Mouse (Mus musculus) layer of hippocampus, adult 2 months (tissue): ENCODE results near the gene Zfyve19. TPM values are rescaled to one million over a fixed set of nuclear protein-coding genes. Genes with fewer than 3 reads are reported as not detected.

Experiments
- DNase-seq, 2 experiments: peaks; one replicate each; pipeline ENCODE4 v3.0.0; 2022; ENCODE audit warnings: low spot score in 2 of 2
- H3K27ac ChIP-seq: fragments of 200-600 bp; 2 replicates; pipeline ENCODE4 v1.8.1; 2022
- H3K4me3 ChIP-seq: fragments of 200-600 bp; 2 replicates; pipeline ENCODE4 v1.8.1; 2022; ENCODE audit warnings: mild to moderate bottlenecking
- CTCF ChIP-seq: fragments of 200-600 bp; conservative IDR thresholded peaks from 2 replicates; pipeline ENCODE4 v1.8.1; 2022; ENCODE audit warnings: antibody characterized with exemption, mild to moderate bottlenecking, moderate library complexity
- long read RNA-seq, 2 experiments: library from polyadenylated mRNA; stranded (forward); transcript quantifications; one replicate each; pipeline ENCODE4 v2.0.0; 2021; ENCODE audit warnings: borderline mapping rate in 2 of 2
- total RNA-seq, 2 experiments: library from RNA; stranded (reverse); gene quantifications; 2 replicates each; pipeline ENCODE4 v1.2.3; 2021

The Zfyve19 gene
- 10 to 100 TPM; 34.1 to 36.2 TPM for total RNA-seq
- long read RNA-seq, experiment 1, transcript Zfyve19-201 (11 exons, 2,008 nt) = major isoform, 9 of 19 reads
- long read RNA-seq, experiment 1, partial matches to known transcripts = 1 of 19 reads
- long read RNA-seq, experiment 1, other reads (novel, unspliced or antisense) = 9 of 19 reads
- long read RNA-seq, experiment 2, transcript Zfyve19-201 (11 exons, 2,008 nt) = major isoform, 16 of 28 reads
- long read RNA-seq, experiment 2, partial matches to known transcripts = 3 of 28 reads
- long read RNA-seq, experiment 2, other reads (novel, unspliced or antisense) = 9 of 28 reads

DNA sequence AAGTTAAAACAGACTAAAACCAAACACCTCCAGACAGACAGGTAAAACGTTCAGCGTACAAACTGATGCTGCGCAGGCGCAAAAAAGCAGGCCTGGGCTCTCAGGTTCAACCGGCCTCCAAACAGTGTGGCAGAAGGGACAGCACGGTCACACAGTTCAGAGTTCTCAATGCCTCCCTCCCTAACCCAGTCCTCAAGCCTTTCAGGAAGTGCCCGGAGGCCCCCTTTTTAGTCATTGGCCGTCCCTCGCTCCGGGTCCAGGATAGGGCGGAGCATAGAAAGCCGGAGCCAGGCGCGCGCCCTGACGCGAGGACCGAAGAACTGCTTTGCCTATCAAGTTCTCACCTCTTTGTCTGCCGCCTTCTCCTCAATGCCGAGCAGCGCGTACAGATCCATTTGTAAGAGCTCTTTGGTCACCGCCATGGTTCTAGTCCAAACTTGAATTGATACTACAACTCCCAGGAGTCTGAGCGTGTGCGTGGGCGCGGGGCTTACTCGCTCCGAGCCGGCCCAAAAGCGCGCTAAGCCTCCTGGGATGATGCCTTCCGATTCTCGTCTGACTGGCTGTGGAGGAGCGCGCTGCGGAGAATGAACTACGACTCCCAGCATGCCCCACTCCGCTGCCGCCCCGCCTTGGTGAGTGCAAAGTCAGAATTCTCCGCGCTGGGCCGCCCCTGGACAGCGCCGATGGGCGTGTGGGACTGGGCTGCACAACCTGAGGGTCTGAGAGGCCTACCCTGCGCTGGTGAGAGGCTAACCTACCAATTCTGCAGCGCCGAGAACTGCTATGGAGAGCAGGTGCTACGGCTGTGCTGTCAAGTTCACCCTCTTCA, at the start of gene Zfyve19, which contains the start of gene Dnajc17:
Gene Zfyve19, plus strand, starts transcription at position 274 of the 832 bp plus-strand sequence.
Gene Dnajc17, minus strand, starts transcription at position 452 of the 832 bp plus-strand sequence.
- Histone ChIP-seq H3K4me3 (peak within 1 kb of the TSS; percentile 79), H3K27ac (peak within 1 kb of the TSS; percentile 93)
- peak; percentile 96 to 97 for DNase-seq
- peak; percentile 10; the same call in 1 of the 2 replicates for TF ChIP-seq CTCF

DNA sequence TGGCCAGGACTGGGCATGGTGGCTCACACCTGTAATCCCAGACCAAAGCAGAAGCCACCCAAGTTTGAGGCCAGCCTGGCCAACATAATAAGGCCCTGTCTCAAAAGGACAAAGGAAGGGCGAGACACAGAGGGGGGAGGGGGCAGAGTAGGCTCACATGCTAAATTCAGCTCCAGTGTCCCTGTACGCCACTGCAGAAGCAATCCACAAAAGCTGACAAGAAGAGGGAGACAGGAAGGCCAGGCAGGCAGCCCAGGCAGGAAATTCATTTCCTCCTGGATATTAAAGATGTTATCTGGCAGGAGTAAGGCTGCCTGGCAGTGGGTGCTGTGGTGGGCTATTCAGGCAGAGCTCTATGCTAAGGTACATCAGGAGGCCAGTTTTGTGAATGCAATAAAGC, 47.2 kb upstream of the Zfyve19 start:
- H3K27ac ChIP-seq = no peak overlapping the region

DNA sequence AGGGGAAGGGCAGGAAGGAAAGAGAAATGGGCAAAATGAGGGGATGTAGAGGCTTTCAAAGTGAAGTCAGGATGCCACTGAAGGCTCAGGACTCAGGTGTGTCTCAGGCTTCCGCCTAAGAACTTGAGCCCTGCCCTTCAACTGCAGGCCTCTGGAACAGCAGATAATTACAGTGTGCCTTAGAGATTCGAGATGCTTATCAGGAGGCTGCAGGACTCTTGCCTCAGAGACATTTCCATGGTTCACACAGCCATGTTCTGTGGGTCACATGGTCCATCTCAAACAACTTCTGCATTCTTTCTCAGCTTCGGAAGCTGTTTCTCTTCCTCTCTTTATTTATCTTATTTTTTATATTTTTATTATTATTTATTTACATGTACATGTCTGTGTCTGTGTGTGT, 45.3 kb upstream of the Zfyve19 start:
- no peak for TF ChIP-seq CTCF
- no peak overlapping the region for H3K4me3 ChIP-seq
- no peak for DNase-seq
- no peak overlapping the region for H3K27ac ChIP-seq

More for the DNA sequence above, 47.2 kb upstream of the Zfyve19 start:
- no peak for DNase-seq
- no peak for TF ChIP-seq CTCF
- no peak overlapping the region for H3K4me3 ChIP-seq

DNA sequence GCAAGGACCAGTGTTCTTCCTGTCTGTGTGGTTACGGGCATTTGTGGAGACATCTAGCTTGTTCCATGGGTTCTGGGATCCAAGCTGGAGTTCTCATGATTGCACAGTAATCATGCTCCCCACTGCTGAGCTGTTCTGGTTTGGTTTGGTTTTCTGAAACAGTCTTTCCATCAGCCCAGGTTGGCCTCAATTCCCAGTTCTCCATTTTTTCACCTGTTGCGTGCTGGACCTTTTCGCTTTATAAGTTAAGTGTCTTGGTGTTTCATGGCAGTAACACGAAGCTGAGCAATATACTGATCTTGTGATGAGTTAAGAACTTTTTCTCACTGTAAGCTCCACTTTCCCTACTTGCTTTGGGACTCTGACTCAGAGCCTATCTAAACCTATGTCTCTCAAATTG, 44.4 kb upstream of the Zfyve19 start:
- no peak for TF ChIP-seq CTCF
- no peak for DNase-seq
- Histone ChIP-seq H3K27ac (no peak overlapping the region), H3K4me3 (no peak overlapping the region)

DNA sequence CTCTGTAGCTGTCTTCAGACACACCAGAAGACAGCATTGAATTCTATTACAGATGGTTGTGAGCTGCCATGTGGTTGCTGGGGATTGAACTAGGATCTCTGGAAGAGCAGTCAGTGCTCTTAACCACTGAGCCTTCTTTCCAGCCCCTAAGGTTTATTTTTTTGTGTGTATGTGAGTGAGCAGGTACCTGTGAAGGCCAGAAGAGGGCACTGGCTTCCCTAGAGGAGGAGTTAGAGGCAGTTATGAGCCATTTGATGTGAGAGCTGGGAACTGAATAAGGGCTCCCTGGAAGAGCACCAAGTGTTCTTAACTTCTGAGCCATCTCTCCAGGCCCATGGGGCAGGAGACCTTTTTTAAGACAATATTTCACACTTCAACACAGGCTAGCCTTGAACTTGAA, 43.0 kb upstream of the Zfyve19 start:
- no peak for DNase-seq
- no peak overlapping the region for H3K4me3 ChIP-seq
- peak; percentile 14; the same call in 1 of the 2 replicates for TF ChIP-seq CTCF
- H3K27ac ChIP-seq = no peak overlapping the region

DNA sequence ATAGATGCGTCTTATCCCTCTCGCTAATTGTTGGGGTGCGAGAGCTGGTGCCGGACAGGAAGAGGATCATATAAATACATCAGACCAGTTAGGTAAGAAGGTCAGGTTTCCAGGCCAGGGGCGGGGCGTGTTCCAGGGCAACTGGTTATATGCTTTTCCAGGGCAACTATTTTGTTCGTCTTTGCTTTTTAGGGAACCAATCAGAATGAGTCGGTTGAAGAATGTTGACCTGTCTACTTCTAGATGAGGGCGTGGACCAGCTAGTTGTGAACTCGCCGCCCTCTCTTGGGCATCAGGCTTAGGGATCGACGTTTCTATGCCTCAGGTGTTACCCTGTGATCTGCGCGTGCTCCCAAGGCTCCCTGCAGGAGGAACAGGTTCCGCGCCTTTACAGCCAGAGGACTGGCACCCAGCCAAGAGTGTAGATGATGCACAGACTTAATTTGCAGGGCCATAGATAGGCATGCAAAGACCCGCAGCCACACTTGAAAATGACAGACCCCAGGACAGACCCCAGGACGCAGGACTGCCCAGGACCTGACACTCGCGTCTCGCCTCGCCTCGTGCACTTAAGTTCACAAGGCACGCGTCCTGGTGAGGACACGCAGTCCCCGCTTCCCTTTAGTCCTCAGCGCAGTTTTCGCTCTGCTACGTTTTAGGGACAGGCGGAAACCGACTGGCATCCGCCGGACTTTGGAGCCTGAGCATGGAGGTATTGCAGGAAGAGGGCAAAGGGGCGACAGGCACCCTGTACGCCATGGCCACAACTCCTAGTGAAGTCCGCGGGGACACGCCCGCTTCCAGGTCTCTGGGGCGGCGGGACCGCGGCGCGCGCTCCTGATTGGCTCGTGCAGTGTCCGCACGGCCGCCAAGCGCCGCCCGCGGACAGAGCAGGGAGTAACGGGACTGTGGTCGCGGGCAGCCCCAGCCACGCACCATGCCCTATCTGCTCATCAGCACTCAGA, 41.2 kb upstream of the Zfyve19 start, which contains the start of gene Gchfr:
Gene Gchfr, plus strand, starts transcription at position 873 of the 965 bp plus-strand sequence.
- DNase-seq = no peak
- peak; percentile 50 for TF ChIP-seq CTCF
- no peak within 1 kb of the TSS for H3K27ac ChIP-seq
- H3K4me3 ChIP-seq = peak within 1 kb of the TSS; percentile 72

DNA sequence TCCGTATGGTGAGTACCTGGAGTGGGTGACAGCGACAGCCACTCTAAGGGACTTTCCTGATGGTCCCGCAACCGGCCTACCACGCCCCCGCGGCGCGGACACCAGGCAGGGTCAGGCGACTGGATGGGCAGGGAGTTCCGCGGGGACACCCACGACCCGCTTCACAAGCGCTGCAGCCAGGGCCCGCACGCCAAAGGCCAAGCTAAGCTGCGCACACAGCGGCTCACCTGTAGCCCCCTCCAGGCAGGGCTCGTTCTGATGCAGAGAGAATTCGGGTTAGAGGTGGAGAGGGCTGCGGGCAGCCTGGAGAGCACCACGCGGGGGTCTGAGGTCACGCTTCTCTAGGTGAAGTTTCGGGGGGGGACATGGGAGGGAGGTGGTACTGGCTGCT, 40.6 kb upstream of the Zfyve19 start:
- no peak for DNase-seq
- Histone ChIP-seq H3K4me3 (peak overlapping the region; percentile 72), H3K27ac (no peak overlapping the region)
- no peak for TF ChIP-seq CTCF

DNA sequence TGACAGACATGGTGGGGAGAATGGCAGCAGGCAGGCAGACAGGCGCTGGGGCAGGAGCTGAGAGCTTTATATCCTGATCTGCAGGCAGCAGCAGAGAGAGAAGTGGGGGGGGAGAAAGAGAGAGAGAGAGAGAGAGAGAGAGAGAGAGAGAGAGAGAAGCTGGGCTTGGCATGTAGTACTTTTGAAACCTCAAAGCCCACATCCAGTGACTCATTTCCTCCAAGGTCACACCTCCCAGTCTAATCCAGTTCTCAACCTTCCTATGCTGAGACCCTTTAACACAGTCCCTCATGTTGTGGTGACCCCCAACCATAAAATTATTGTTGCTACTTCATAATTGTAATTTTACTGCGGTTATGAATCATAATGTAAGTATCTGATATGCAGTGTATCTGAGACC, 38.1 kb upstream of the Zfyve19 start:
- TF ChIP-seq CTCF = no peak
- H3K4me3 ChIP-seq = no peak overlapping the region
- no peak for DNase-seq
- no peak overlapping the region for H3K27ac ChIP-seq

DNA sequence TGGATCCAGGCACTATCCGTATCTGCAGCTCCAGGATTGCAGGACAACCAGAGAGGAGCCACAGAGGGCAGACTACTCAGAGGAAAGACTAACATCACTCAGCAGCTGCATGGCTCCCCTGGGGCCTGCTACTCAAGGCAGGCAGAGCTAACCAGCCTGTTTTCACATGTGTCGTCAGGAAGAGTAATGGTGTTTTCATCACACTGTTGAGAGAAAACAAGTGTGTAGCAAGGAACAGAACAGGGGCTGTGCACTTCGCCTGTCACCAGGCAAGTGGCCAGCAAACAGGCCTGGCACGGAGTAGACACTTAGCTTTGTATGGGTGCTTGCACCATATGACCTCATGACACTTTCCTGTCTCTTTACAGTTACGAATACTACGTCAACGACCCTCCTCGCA, 36.8 kb upstream of the Zfyve19 start:
- Histone ChIP-seq H3K4me3 (no peak overlapping the region), H3K27ac (no peak overlapping the region)
- no peak for DNase-seq
- TF ChIP-seq CTCF = no peak

DNA sequence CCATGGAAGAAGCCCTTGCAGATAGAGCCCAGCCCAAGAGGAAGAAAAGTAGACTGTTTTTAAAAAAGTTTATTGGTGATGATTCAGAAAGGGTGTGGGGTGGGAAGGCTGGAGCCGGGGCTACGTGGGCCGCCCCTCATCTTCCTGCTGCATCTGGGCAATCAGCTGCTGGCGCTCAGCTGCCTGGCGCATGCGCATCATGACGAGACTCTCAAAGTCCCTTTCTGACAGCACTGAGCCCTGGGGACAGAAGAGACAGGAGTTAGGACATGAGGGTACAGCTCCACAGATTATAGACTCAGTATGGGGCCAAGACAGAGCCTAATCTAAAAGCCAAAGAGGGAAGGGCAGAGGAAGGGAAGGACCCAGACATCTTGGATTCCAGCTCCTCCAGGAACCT, 36.0 kb upstream of the Zfyve19 start:
- no peak for TF ChIP-seq CTCF
- DNase-seq = no peak
- Histone ChIP-seq H3K4me3 (no peak overlapping the region), H3K27ac (no peak overlapping the region)

DNA sequence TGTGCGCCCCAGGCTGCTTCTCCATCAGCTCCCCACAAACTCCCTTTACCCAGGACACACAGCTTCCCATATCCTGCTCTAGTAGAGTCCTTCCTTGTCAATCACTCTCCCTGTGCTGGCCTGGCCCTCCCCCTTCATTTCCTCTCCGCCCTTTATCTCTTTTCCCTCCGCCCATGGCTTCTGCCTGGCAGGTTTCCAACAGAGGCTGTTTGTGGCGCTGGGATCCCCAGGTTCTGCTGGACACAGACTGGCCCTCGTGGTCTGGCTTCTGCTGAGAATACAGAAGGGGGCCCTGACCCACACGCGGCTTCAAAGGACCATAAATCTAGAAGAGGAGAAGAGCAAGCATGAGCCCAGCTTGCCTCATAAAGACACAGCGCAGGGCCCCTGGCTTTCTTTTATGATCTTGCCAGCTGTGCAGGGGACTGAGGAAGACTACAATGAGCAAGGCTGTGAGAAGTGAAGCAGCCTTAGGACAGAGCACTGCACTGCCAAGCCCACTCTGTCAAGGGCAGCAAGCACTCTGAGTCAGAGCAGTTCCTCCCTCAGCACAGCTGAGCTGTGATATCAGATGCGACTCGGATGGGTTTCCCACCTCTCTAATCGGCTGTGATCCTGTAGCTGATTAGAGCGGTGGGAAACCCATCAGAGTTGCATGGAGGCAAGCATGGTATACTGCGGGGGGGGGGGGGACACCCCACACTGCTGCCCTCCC, 35.4 kb upstream of the Zfyve19 start:
- no peak overlapping the region for H3K4me3 ChIP-seq
- no peak for TF ChIP-seq CTCF
- no peak overlapping the region for H3K27ac ChIP-seq
- DNase-seq = peak in 1 of 2 experiments; percentile 17
